Mouse (Mus musculus) kidney, adult 2 months (tissue): Measurements from ENCODE around the gene Igf1r. TPM values are rescaled to one million over a fixed set of nuclear protein-coding genes. Genes with fewer than 3 reads are reported as not detected.

ENCODE experiments used
- DNase-seq: peaks from one replicate; pipeline ENCODE4 v3.0.0; 2021
- H3K27ac ChIP-seq: fragments of 200-500 bp; 2 replicates; pipeline ENCODE4 v1.5.1; 2012; ENCODE audit warnings: low read depth, low read length, control low read depth, inconsistent platforms; ENCODE audit not compliant: insufficient read depth
- H3K27me3 ChIP-seq: fragments of 200-500 bp; replicated peaks from 2 replicates; pipeline ENCODE4 v1.6.1; 2012; ENCODE audit warnings: mild to moderate bottlenecking, moderate library complexity, low read length, inconsistent platforms; ENCODE audit not compliant: control insufficient read depth, insufficient read depth
- H3K36me3 ChIP-seq: fragments of 200-500 bp; 2 replicates; pipeline ENCODE4 v1.6.1; 2012; ENCODE audit warnings: mild to moderate bottlenecking, moderate library complexity, low read length, inconsistent platforms; ENCODE audit not compliant: control insufficient read depth, insufficient read depth
- H3K4me1 ChIP-seq: fragments of 200-500 bp; 2 replicates; pipeline ENCODE4 v1.6.1; 2011; ENCODE audit warnings: low read length; ENCODE audit not compliant: control insufficient read depth, insufficient read depth
- H3K4me3 ChIP-seq: fragments of 200-500 bp; 2 replicates; pipeline ENCODE4 v1.5.1; 2011; ENCODE audit warnings: mild to moderate bottlenecking, low read depth, low read length, control low read depth; ENCODE audit not compliant: insufficient read depth
- CTCF ChIP-seq: fragments of 200-500 bp; conservative IDR thresholded peaks from 2 replicates; pipeline ENCODE4 v1.5.1; 2011; ENCODE audit warnings: low read depth, mild to moderate bottlenecking, control low read depth, low read length, moderate library complexity, mixed read lengths; ENCODE audit not compliant: insufficient read depth, insufficient read length
- POLR2A ChIP-seq: fragments of 200-500 bp; IDR thresholded peaks from one replicate; pipeline ENCODE4 v1.6.1; 2011; ENCODE audit warnings: low read depth, low read length, control low read depth
- WGBS: fragments of 180-500 bp; shearing (Covaris S2); methylation state at CpG from one replicate; pipeline ENCODE4 v1.1.7; 2018; 5-methylcytosine and 5-hydroxymethylcytosine counted together
- polyA plus RNA-seq: library from polyadenylated mRNA; depleted of rRNA; stranded (reverse); fragments of >200 nt; gene quantifications from 2 replicates; pipeline ENCODE4 v1.2.3, GENCODE M21; 2012

Gene Igf1r
- polyA plus RNA-seq, 1 experiment: 29.2 TPM

DNA sequence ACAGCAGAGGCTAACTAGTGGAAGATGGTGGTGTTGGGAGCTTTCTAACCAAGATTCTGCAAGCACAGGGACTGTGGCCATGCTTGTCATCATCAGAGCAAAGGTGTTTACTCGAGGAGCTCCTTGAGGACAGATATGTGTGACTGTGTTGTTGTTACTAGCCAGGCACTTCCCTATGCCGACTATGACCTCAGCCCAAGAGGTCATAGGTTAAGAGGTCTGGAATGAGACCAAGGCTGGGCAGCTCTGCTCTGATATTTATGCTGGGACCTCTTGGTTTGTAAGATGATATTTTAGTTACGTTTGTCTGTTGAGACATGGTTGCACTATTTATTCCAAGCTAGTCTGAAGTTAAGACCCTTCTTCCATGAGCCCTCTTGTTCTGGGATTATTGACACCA is 169.8 kb downstream of the Igf1r start:
- DNase-seq: no peak
- Histone ChIP-seq H3K36me3 (0 out of 2 replicates have a peak, but pooled peaks cover 2% of the 10 kb centered on the region), H3K27ac (no peak overlapping the region), H3K4me1 (peaks cover 3% of the 10 kb centered on the region; the same call in 1 of the 2 replicates), H3K4me3 (no peak overlapping the region), H3K27me3 (no peaks in the 10 kb centered on the region)
- TF ChIP-seq CTCF (no peak), POLR2A (no peak)
- WGBS: 38% methylated on average over 3 of the region's 3 CpGs

- Histone ChIP-seq H3K4me3 (no peak overlapping the region), H3K27me3 (no peaks in the 10 kb centered on the region), H3K27ac (no peak overlapping the region), H3K36me3 (no peaks in the 10 kb centered on the region), H3K4me1 (peaks cover 16% of the 10 kb centered on the region)
- no peak for DNase-seq
- no peak for TF ChIP-seq POLR2A
- TF ChIP-seq CTCF: no peak
- 84% methylated on average over 2 of the region's 2 CpGs for WGBS
Observed at GRCm38 (mm10) chr7:68125347-68125746, 172.7 kb downstream of the Igf1r start.

DNA sequence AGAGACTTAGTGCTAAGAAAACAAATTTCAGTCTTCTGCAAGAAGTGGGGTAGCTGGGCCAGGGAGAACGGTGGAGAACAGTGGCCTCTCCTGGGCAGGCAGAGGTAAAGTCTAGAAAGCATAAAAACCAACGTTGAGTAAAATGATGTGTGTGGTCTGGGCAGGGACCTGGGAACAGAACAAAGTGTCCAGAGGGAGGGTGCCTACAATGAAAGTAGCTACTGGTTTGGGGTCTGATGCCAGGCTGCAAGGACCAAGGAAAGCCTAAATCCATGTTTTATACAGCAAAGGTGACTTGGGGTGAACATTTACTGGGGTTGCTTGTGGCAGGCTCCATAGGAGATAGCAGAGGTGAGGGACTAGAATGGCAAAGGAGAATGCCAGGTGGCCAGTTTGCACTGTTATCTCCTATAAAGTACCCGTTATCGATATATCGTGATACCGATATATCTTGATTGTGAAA is 175.2 kb downstream of the Igf1r start:
- peak overlapping the region; percentile 75; the same call in 1 of the 2 replicates for H3K27ac ChIP-seq
- peak; percentile 73 for DNase-seq
- H3K27me3 ChIP-seq: no peaks in the 10 kb centered on the region
- no peaks in the 10 kb centered on the region for H3K36me3 ChIP-seq
- TF ChIP-seq POLR2A: no peak
- TF ChIP-seq CTCF: peak; percentile 83
- no peak overlapping the region for H3K4me3 ChIP-seq
- H3K4me1 ChIP-seq: peaks cover 33% of the 10 kb centered on the region
- WGBS: 27% methylated on average over 6 of the region's 6 CpGs

DNA sequence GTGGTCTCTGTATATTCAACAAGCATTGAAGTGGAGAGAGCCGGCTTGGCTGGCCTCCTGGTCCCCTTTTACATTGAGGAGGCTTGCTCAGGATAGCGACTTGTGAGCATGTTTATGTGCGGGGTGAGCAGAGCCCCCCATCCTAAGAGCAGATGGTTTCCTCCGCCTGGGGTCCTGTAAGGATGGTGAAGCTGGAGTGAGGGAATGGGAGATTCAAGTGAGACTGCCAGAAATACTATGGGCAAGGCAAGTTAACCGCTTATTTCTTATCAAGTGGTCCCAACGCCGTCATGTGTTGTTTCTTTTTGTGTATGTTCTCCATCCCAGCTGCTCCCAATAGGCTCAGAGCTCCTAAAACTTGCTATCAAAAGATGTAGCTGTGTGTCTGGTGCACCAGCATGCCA is 175.6 kb downstream of the Igf1r start:
- TF ChIP-seq CTCF: no peak
- TF ChIP-seq POLR2A: no peak
- H3K4me3 ChIP-seq: no peak overlapping the region
- 34% methylated on average over 7 of the region's 7 CpGs for WGBS
- H3K36me3 ChIP-seq: no peaks in the 10 kb centered on the region
- H3K27ac ChIP-seq: peak overlapping the region; percentile 75
- no peaks in the 10 kb centered on the region for H3K27me3 ChIP-seq
- peak; percentile 28 for DNase-seq
- peaks cover 33% of the 10 kb centered on the region for H3K4me1 ChIP-seq

DNA sequence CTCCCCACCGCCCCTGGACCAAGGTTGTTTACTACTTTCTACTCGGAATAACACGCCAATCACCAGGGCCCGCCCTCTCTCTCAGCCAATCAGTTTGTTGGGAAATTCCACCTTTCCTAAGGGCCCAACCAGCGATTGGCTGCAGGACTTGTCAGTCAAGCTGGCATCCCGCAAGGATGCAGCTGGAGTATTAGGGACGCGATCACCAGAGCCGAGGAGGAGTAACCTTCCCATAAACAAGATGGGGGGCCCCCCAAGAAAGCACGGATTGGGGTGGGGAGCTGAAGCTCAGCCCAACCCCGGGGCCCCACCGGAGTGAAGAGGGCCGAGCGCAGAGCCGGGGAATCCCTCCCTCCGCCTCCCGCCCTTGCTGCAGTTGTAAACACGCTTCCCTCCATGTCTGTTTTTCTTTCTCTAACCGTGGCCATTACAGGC is 176.5 kb downstream of the Igf1r start:
- TF ChIP-seq POLR2A: no peak
- no peak for TF ChIP-seq CTCF
- Histone ChIP-seq H3K27ac (peak overlapping the region; percentile 88), H3K27me3 (no peaks in the 10 kb centered on the region), H3K36me3 (no peaks in the 10 kb centered on the region), H3K4me3 (peak overlapping the region; percentile 64), H3K4me1 (peaks cover 30% of the 10 kb centered on the region)
- DNase-seq: peak; percentile 100
- WGBS: under 1% methylated on average over 19 of the region's 19 CpGs

GRCm38 (mm10) chr7:68129546-68130253 is 177.1 kb downstream of the Igf1r start:
- Histone ChIP-seq H3K27ac (peak overlapping the region; percentile 88), H3K27me3 (no peaks in the 10 kb centered on the region), H3K36me3 (no peaks in the 10 kb centered on the region), H3K4me3 (peak overlapping the region; percentile 64), H3K4me1 (peaks cover 30% of the 10 kb centered on the region)
- TF ChIP-seq POLR2A: no peak
- no peak for TF ChIP-seq CTCF
- DNase-seq: peak; percentile 96
- WGBS: 1% methylated on average over 19 of the region's 19 CpGs

GRCm38 (mm10) chr7:68130950-68131580 is 178.4 kb downstream of the Igf1r start:
- peaks cover 33% of the 10 kb centered on the region for H3K4me1 ChIP-seq
- H3K27ac ChIP-seq: peak overlapping the region; percentile 88
- H3K27me3 ChIP-seq: no peaks in the 10 kb centered on the region
- TF ChIP-seq POLR2A (no peak), CTCF (no peak)
- H3K36me3 ChIP-seq: no peaks in the 10 kb centered on the region
- 16% methylated on average over 13 of the region's 13 CpGs for WGBS
- peak; percentile 92 for DNase-seq
- H3K4me3 ChIP-seq: no peak overlapping the region
